Mouse (Mus musculus) olfactory bulb, adult 2 months (tissue): ENCODE measurements at regions not wholly inside any gene's neighbourhood (a gene's known extent, or its start where the extent isn't known, plus 50 kb on each side); places are given as distances from the start of the nearest gene placed in this dataset.

Experiments used
- CTCF ChIP-seq: fragments of 200-500 bp; IDR thresholded peaks from 2 replicates; pipeline ENCODE4 v1.5.1; 2012; ENCODE audit warnings: low read depth, mild to moderate bottlenecking, low read length, moderate library complexity; ENCODE audit not compliant: insufficient read depth
- POLR2A ChIP-seq: fragments of 200-500 bp; IDR thresholded peaks from 2 replicates; pipeline ENCODE4 v1.6.1; 2012; ENCODE audit warnings: mild to moderate bottlenecking, low read depth, low read length, moderate library complexity; ENCODE audit not compliant: insufficient read depth

- TF ChIP-seq CTCF (no peak), POLR2A (no peak)
These were observed 253.7 kb upstream of the Fam92a start for GRCm38 (mm10) chr4:12425507-12425906.
